ENCODE assay signal across 8 mouse cellular contexts in the genomic region with DNA sequence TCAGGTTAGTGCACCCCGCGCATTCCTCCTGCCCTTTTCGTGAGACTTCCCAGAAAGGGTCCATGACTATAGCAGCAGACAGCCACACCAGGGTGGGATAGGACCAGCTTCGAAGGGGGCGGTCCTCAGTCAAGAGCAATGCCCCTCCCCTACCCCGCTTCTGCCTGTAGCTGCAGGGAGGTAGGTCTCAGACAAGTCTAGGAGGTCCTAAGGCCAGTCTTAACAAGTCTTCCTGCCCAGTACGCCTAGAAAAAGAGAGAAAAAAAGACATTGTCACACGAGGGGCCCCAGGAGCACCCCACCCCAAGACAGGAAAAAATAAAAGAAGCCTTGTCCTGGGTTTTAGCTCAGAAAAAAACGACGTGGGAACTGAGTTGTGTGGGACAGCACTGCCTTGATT. TPM values are rescaled to one million over a fixed set of nuclear protein-coding genes. Genes with fewer than 3 reads are reported as not detected.
DNase-seq lines count a peak whose midpoint lies in the region; ATAC-seq and TF ChIP-seq lines count a peak whose summit lies in the region.

No protein-coding gene starts in this region.

- H3K4me3 ChIP-seq in embryonic facial prominence, embryonic 10.5 days: peak overlapping the region; percentile 54
- H3K4me3 ChIP-seq in hindbrain, embryonic 14.5 days (replicated peaks; ENCODE audit: low read length): no peak overlapping the region
- H3K4me3 ChIP-seq in liver, embryonic 16.5 days (ENCODE audit: low read depth, low read length): peak overlapping the region; percentile 18
- H3K4me3 ChIP-seq in left cerebral cortex, adult 2 months: no peak overlapping the region

- peak overlapping the region; percentile 88 for H3K27ac ChIP-seq in embryonic facial prominence, embryonic 10.5 days (replicated peaks)
- 0 out of 2 replicates have a peak overlapping the region, but pooled peaks have one; percentile 33 for H3K27ac ChIP-seq in hindbrain, embryonic 14.5 days
- no peak overlapping the region; the same call in 1 of the 2 replicates for H3K27ac ChIP-seq in liver, embryonic 16.5 days (ENCODE audit: low read length)
- no peak overlapping the region for H3K27ac ChIP-seq in left cerebral cortex, adult 2 months

- TF ChIP-seq CTCF in left cerebral cortex, adult 2 months (IDR thresholded peaks at IDR 0.05): no peak

- peak; percentile 63; the same call in 1 of the 2 replicates for ATAC-seq in hindbrain, embryonic 14.5 days (ENCODE audit: low FRiP score)
- ATAC-seq in liver, embryonic 16.5 days (ENCODE audit: low read depth): peak; percentile 63

- H3K27me3 ChIP-seq in embryonic facial prominence, embryonic 10.5 days (replicated peaks; ENCODE audit: low read depth, poor library complexity, severe bottlenecking): no peaks in the 10 kb centered on the region
- H3K27me3 ChIP-seq in hindbrain, embryonic 14.5 days (ENCODE audit: control insufficient read depth, insufficient read depth, low read length): no peaks in the 10 kb centered on the region
- peaks cover 5% of the 10 kb centered on the region for H3K27me3 ChIP-seq in liver, embryonic 16.5 days (ENCODE audit: control insufficient read depth, insufficient read depth, low read depth, low read length)

- intact Hi-C loops in left cerebral cortex, adult 2 months (cut with DNase I): no loop called here

- H3K9me3 ChIP-seq in embryonic facial prominence, embryonic 10.5 days: no peaks in the 10 kb centered on the region
- no peaks in the 10 kb centered on the region for H3K9me3 ChIP-seq in hindbrain, embryonic 14.5 days (ENCODE audit: control insufficient read depth, low read length)
- no peaks in the 10 kb centered on the region for H3K9me3 ChIP-seq in liver, embryonic 16.5 days (replicated peaks; ENCODE audit: control insufficient read depth, low read length)

- peaks cover 63% of the 10 kb centered on the region for H3K4me1 ChIP-seq in embryonic facial prominence, embryonic 10.5 days
- H3K4me1 ChIP-seq in hindbrain, embryonic 14.5 days (replicated peaks; ENCODE audit: control insufficient read depth, insufficient read depth, low read length): peaks cover 25% of the 10 kb centered on the region
- H3K4me1 ChIP-seq in liver, embryonic 16.5 days (ENCODE audit: control insufficient read depth, low read depth, low read length): peaks cover 41% of the 10 kb centered on the region

- H3K36me3 ChIP-seq in embryonic facial prominence, embryonic 10.5 days (replicated peaks): no peaks in the 10 kb centered on the region
- no peaks in the 10 kb centered on the region for H3K36me3 ChIP-seq in hindbrain, embryonic 14.5 days (replicated peaks; ENCODE audit: control insufficient read depth, insufficient read depth)
- H3K36me3 ChIP-seq in liver, embryonic 16.5 days (ENCODE audit: control insufficient read depth, insufficient read depth): no peaks in the 10 kb centered on the region

- H3K9ac ChIP-seq in hindbrain, embryonic 14.5 days: no peak overlapping the region; the same call in 1 of the 2 replicates
- peak overlapping the region; percentile 24; the same call in 1 of the 2 replicates for H3K9ac ChIP-seq in liver, embryonic 16.5 days (ENCODE audit: low read depth, low read length)

- WGBS in embryonic facial prominence, embryonic 10.5 days: 2% methylated on average over 10 of the region's 10 CpGs
- 3% methylated on average over 10 of the region's 10 CpGs for WGBS in hindbrain, embryonic 14.5 days
- 0% methylated on average over 10 of the region's 10 CpGs for WGBS in liver, embryonic 16.5 days (ENCODE audit: insufficient replicate concordance)

- peak overlapping the region; percentile 40 for H3K4me2 ChIP-seq in hindbrain, embryonic 14.5 days (replicated peaks)
- peak overlapping the region; percentile 48 for H3K4me2 ChIP-seq in liver, embryonic 16.5 days (ENCODE audit: low read depth, low read length)

- peak; percentile 97 for DNase-seq in heart, adult 11 months
- no peak for DNase-seq in heart, adult 9 months (ENCODE audit: low spot score in 2 of 2)
- peak; percentile 88 for DNase-seq in embryonic facial prominence, embryonic 10.5 days (ENCODE audit: low spot score)
- no peak for DNase-seq in hindbrain, embryonic 14.5 days (ENCODE audit: low spot score)
- peak; percentile 82 for DNase-seq in retina, postnatal 1 day
- no peak for DNase-seq in spleen, adult 18-20 months
- no peak for DNase-seq in left cerebral cortex, adult 2 months (ENCODE audit: extremely low spot score in 1 of 2, low spot score in 2 of 2)

RNA-seq across cellular contexts. Expression of a gene that starts 35.0 kb away (rescaled TPM):
- 35.9 and 42.0 TPM in 2 replicates for polyA plus RNA-seq in embryonic facial prominence, embryonic 10.5 days (2016; fragmentation: Nextera tagmentation; extraction: Ambion mirVana)
- 8.8 and 10.5 TPM in 2 replicates for polyA plus RNA-seq in hindbrain, embryonic 14.5 days (2014; fragmentation: Nextera tagmentation; extraction: Ambion mirVana)
- polyA plus RNA-seq in liver, embryonic 16.5 days (2015; fragmentation: Nextera tagmentation; extraction: Ambion mirVana): 5.0 and 6.8 TPM in 2 replicates
- total RNA-seq in left cerebral cortex, adult 2 months (2021): 10 to 100 TPM; 46.9 to 71.1 TPM

RNA-seq across cellular contexts. Expression of a gene that starts 37.3 kb away (rescaled TPM):
- polyA plus RNA-seq in embryonic facial prominence, embryonic 10.5 days (2016; fragmentation: Nextera tagmentation; extraction: Ambion mirVana): 27.0 TPM in 2 replicates
- 20.6 and 22.5 TPM in 2 replicates for polyA plus RNA-seq in hindbrain, embryonic 14.5 days (2014; fragmentation: Nextera tagmentation; extraction: Ambion mirVana)
- polyA plus RNA-seq in liver, embryonic 16.5 days (2015; fragmentation: Nextera tagmentation; extraction: Ambion mirVana): 14.8 and 15.5 TPM in 2 replicates
- total RNA-seq in left cerebral cortex, adult 2 months (2021): 10 to 100 TPM; 50.6 to 52.2 TPM

Comparison
In these comparisons a context has a peak if more than half of its experiments do, and no peak if none do; other contexts are left out.
1. DNase-seq: peak in heart, adult 11 months (single experiment), embryonic facial prominence, embryonic 10.5 days (single experiment) and retina, postnatal 1 day (single experiment); none in heart, adult 9 months (0 of 2), hindbrain, embryonic 14.5 days (single experiment), spleen, adult 18-20 months (0 of 2) and left cerebral cortex, adult 2 months (0 of 2).
2. H3K27ac ChIP-seq: peak in embryonic facial prominence, embryonic 10.5 days (single experiment) and hindbrain, embryonic 14.5 days (single experiment); none in liver, embryonic 16.5 days (single experiment) and left cerebral cortex, adult 2 months (single experiment).
3. H3K4me3 ChIP-seq: peak in embryonic facial prominence, embryonic 10.5 days (single experiment) and liver, embryonic 16.5 days (single experiment); none in hindbrain, embryonic 14.5 days (single experiment) and left cerebral cortex, adult 2 months (single experiment).